Mouse (Mus musculus) lung, embryonic 16.5 days (tissue): ENCODE results near the gene Nptxr. TPM values are rescaled to one million over a fixed set of nuclear protein-coding genes. Genes with fewer than 3 reads are reported as not detected.
"Not testable (repeated sequence)": the region's sequence is repeated elsewhere in the genome, so short reads cannot be mapped to it uniquely, and the experiment has no call there.

Experiments
- ATAC-seq: fragments of 200-750 bp; cut with Nextera tagmentation; 2 replicates; pipeline ENCODE4 v1.8.0; 2017; ENCODE audit warnings: low read depth, mild to moderate bottlenecking, moderate library complexity
- H3K27ac ChIP-seq: fragments of 300-500 bp; sonication (generic); 2 replicates; pipeline ENCODE4 v1.5.1; 2014; ENCODE audit warnings: mild to moderate bottlenecking, control low read depth, low read length
- H3K27me3 ChIP-seq: fragments of 300-500 bp; sonication (generic); 2 replicates; pipeline ENCODE4 v1.6.1; 2014; ENCODE audit warnings: low read depth, low read length, mixed read lengths; ENCODE audit not compliant: control insufficient read depth, insufficient read depth
- H3K36me3 ChIP-seq: fragments of 300-500 bp; sonication (generic); 2 replicates; pipeline ENCODE4 v1.6.1; 2014; ENCODE audit warnings: low read length; ENCODE audit not compliant: control insufficient read depth, insufficient read depth
- H3K4me1 ChIP-seq: fragments of 300-500 bp; sonication (generic); replicated peaks from 2 replicates; pipeline ENCODE4 v1.6.1; 2014; ENCODE audit warnings: low read length, mixed read lengths; ENCODE audit not compliant: control insufficient read depth, insufficient read depth
- H3K4me2 ChIP-seq: fragments of 300-500 bp; sonication (generic); 2 replicates; pipeline ENCODE4 v1.6.1; 2014; ENCODE audit warnings: low read depth, low read length, control low read depth
- H3K4me3 ChIP-seq: fragments of 300-500 bp; sonication (generic); 2 replicates; pipeline ENCODE4 v1.5.1; 2014; ENCODE audit warnings: mild to moderate bottlenecking, low read length, control low read depth
- H3K9ac ChIP-seq: fragments of 300-500 bp; sonication (generic); 2 replicates; pipeline ENCODE4 v1.6.1; 2014; ENCODE audit warnings: low read length, control low read depth
- H3K9me3 ChIP-seq: fragments of 300-500 bp; sonication (generic); 2 replicates; pipeline ENCODE4 v1.6.1; 2016; ENCODE audit warnings: low read length; ENCODE audit not compliant: control insufficient read depth
- WGBS: fragments of 180-500 bp; shearing (Covaris S2); extraction: QIAGEN DNeasy Blood & Tissue Kit; methylation state at CpG from one replicate; pipeline ENCODE4 v1.1.7; 2014; 5-methylcytosine and 5-hydroxymethylcytosine counted together
- polyA plus RNA-seq: library from polyadenylated mRNA; unstranded; fragments of >200 nt; fragmentation: Nextera tagmentation; extraction: Ambion mirVana; gene quantifications from 2 replicates; pipeline ENCODE4 v1.2.1, GENCODE M21; 2015

The Nptxr gene
- polyA plus RNA-seq, 1 experiment from 2014 or later: 2.4 TPM

- Histone ChIP-seq H3K27me3 (no peaks in the 10 kb centered on the region), H3K4me1 (peaks cover 33% of the 10 kb centered on the region), H3K9ac (no peak overlapping the region), H3K27ac (no peak overlapping the region), H3K4me2 (no peak overlapping the region), H3K4me3 (no peak overlapping the region), H3K9me3 (no peaks in the 10 kb centered on the region), H3K36me3 (peaks cover 22% of the 10 kb centered on the region)
- 59% methylated on average over 14 of the region's 14 CpGs for WGBS
- no peak for ATAC-seq
These were observed 20.7 kb upstream of the Nptxr start for GRCm38 (mm10) chr15:79825146-79825825.

GRCm38 (mm10) chr15:79823588-79824280, 19.2 kb upstream of the Nptxr start:
- WGBS: 61% methylated on average over 19 of the region's 19 CpGs
- ATAC-seq: peak; percentile 40
- Histone ChIP-seq H3K9ac (no peak overlapping the region), H3K4me3 (no peak overlapping the region), H3K9me3 (no peaks in the 10 kb centered on the region), H3K27me3 (no peaks in the 10 kb centered on the region), H3K4me2 (no peak overlapping the region), H3K4me1 (peaks cover 31% of the 10 kb centered on the region), H3K36me3 (peaks cover 22% of the 10 kb centered on the region), H3K27ac (no peak overlapping the region)

- ATAC-seq: peak; percentile 53
- H3K36me3 ChIP-seq: peaks cover 14% of the 10 kb centered on the region
- no peak overlapping the region for H3K4me3 ChIP-seq
- peaks cover 24% of the 10 kb centered on the region for H3K4me1 ChIP-seq
- no peaks in the 10 kb centered on the region for H3K9me3 ChIP-seq
- H3K27ac ChIP-seq: no peak overlapping the region
- 53% methylated on average over 13 of the region's 13 CpGs for WGBS
- no peaks in the 10 kb centered on the region for H3K27me3 ChIP-seq
- H3K9ac ChIP-seq: no peak overlapping the region
- no peak overlapping the region for H3K4me2 ChIP-seq
These were observed 18.0 kb upstream of the Nptxr start for GRCm38 (mm10) chr15:79822265-79823199.

- Histone ChIP-seq H3K4me1 (peaks cover 9% of the 10 kb centered on the region), H3K9me3 (no peaks in the 10 kb centered on the region), H3K4me2 (no peak overlapping the region)
These were observed 13.8 kb upstream of the Nptxr start for GRCm38 (mm10) chr15:79818325-79818724.

GRCm38 (mm10) chr15:79813666-79814258, 9.2 kb upstream of the Nptxr start:
- H3K4me3 ChIP-seq: no peak overlapping the region
- no peak overlapping the region for H3K4me2 ChIP-seq
- H3K27me3 ChIP-seq: peaks cover 2% of the 10 kb centered on the region; the same call in 1 of the 2 replicates
- no peaks in the 10 kb centered on the region for H3K36me3 ChIP-seq
- no peak overlapping the region for H3K27ac ChIP-seq
- no peaks in the 10 kb centered on the region for H3K4me1 ChIP-seq
- WGBS: 39% methylated on average over 8 of the region's 8 CpGs
- H3K9ac ChIP-seq: no peak overlapping the region
- ATAC-seq: no peak
- no peaks in the 10 kb centered on the region for H3K9me3 ChIP-seq

More at GRCm38 (mm10) chr15:79818325-79818724, 13.8 kb upstream of the Nptxr start:
- 82% methylated on average over 4 of the region's 4 CpGs for WGBS
- H3K27ac ChIP-seq: no peak overlapping the region
- no peak overlapping the region for H3K4me3 ChIP-seq
- ATAC-seq: no peak
- H3K27me3 ChIP-seq: no peaks in the 10 kb centered on the region
- H3K9ac ChIP-seq: no peak overlapping the region
- 0 out of 2 replicates have a peak, but pooled peaks cover 3% of the 10 kb centered on the region for H3K36me3 ChIP-seq

GRCm38 (mm10) chr15:79812840-79813239, 8.3 kb upstream of the Nptxr start:
- H3K36me3 ChIP-seq, H3K9me3 ChIP-seq, H3K27me3 ChIP-seq, H3K4me1 ChIP-seq, H3K4me2 ChIP-seq, ATAC-seq, H3K4me3 ChIP-seq, H3K9ac ChIP-seq, H3K27ac ChIP-seq: not testable (repeated sequence)
- 63% methylated on average over 2 of the region's 2 CpGs for WGBS

GRCm38 (mm10) chr15:79810997-79811396, 6.4 kb upstream of the Nptxr start:
- no peak overlapping the region for H3K4me3 ChIP-seq
- no peak overlapping the region for H3K27ac ChIP-seq
- H3K27me3 ChIP-seq: peaks cover 12% of the 10 kb centered on the region
- ATAC-seq: no peak
- no peaks in the 10 kb centered on the region for H3K36me3 ChIP-seq
- no peak overlapping the region for H3K9ac ChIP-seq
- H3K4me2 ChIP-seq: no peak overlapping the region
- no peaks in the 10 kb centered on the region for H3K9me3 ChIP-seq
- WGBS: 56% methylated on average over 4 of the region's 4 CpGs
- H3K4me1 ChIP-seq: no peaks in the 10 kb centered on the region

GRCm38 (mm10) chr15:79810061-79810460, 5.5 kb upstream of the Nptxr start:
- 40% methylated on average over 3 of the region's 3 CpGs for WGBS
- Histone ChIP-seq H3K36me3 (no peaks in the 10 kb centered on the region), H3K9me3 (no peaks in the 10 kb centered on the region), H3K4me3 (no peak overlapping the region), H3K27me3 (peaks cover 21% of the 10 kb centered on the region), H3K4me2 (no peak overlapping the region), H3K27ac (no peak overlapping the region), H3K9ac (no peak overlapping the region), H3K4me1 (no peaks in the 10 kb centered on the region)
- no peak for ATAC-seq
